Mouse (Mus musculus): ENCODE measurements around the gene Cib1. TPM values are rescaled to one million over a fixed set of nuclear protein-coding genes. Genes with fewer than 3 reads are reported as not detected.

The Cib1 gene
- total and polyA plus RNA-seq, 3 experiments, result 84.5 to 145 TPM; not detected in 1

DNA sequence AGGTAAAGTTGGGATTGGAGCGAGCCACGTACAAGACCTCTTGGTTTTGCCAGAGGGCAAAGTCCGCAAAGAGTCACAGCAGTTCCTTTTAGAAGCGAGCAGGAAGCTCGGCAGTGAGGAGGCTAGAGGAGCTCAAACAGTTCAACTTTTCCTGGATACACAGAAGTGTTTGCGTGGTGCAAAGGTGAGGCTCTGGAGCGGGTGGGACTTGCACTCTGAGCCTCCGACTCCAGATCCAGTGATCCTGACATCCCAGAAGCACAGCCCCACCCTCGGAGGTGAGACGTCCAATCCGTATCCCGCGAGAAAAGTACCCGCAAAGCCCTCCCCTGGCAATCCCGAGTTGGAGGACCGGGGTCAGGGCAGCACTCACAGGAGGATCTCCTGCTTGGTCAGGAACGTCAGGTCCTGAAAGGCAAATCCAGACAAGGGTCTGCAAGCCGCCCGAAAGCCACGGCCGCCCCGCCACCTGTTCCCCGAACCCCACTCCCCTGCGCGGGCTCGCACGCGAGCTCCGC lies 583 bp downstream of the Cib1 start:
- Histone ChIP-seq H3K9ac (ENCODE audit: control insufficient read depth, low read depth, low read length, poor library complexity, severe bottlenecking) (peak overlapping the region; percentile 78), H3K27ac (ENCODE audit: control insufficient read depth, low read depth, low read length) (peak overlapping the region; percentile 27), H3K4me1 (ENCODE audit: control insufficient read depth in 1 of 2, insufficient read depth in 2 of 2, low read length in 2 of 2) (peaks cover 5 to 6% of the 10 kb centered on the region in 2 experiments; a peak in 3 of 4 replicates), H3K79me2 (ENCODE audit: control insufficient read depth, insufficient read depth, low read length, poor library complexity) (peaks cover 10% of the 10 kb centered on the region), H3K27me3 (ENCODE audit: control insufficient read depth in 1 of 2, insufficient read depth in 2 of 2, low read length in 2 of 2) (no peaks in the 10 kb centered on the region), H3K4me3 (ENCODE audit: control insufficient read depth in 1 of 2, insufficient read depth in 1 of 2, low read depth in 2 of 2, low read length in 2 of 2) (peak overlapping the region; percentile 79 to 89), H3K36me3 (ENCODE audit: control insufficient read depth in 1 of 2, insufficient read depth in 2 of 2, low read length in 2 of 2) (peaks cover 0 to 6% of the 10 kb centered on the region in 2 experiments; a peak in 2 of 4 replicates), H3K9me3 (replicated peaks; ENCODE audit: insufficient read depth, low read length) (no peaks in the 10 kb centered on the region)
- TF ChIP-seq NELFE (IDR thresholded peaks at IDR 0.05; ENCODE audit: low read depth, low read length) (no peak), POLR2A (IDR thresholded peaks at IDR 0.05; ENCODE audit: control insufficient read depth in 1 of 2, insufficient read depth in 1 of 2, low read depth in 1 of 2, low read length in 2 of 2, poor library complexity in 1 of 2) (peak in 1 of 2 experiments; percentile 54; a peak in 1 of 4 replicates), TBP (IDR thresholded peaks at IDR 0.05; ENCODE audit: low read depth, low read length) (peak; percentile 28; the same call in 1 of the 2 replicates)
- peak; percentile 73 for DNase-seq (ENCODE audit: low read depth, low spot score)

GRCm38 (mm10) chr7:80230196-80230595 lies 2.4 kb downstream of the Cib1 start:
- Histone ChIP-seq H3K9ac (ENCODE audit: control insufficient read depth, low read depth, low read length, poor library complexity, severe bottlenecking) (no peak overlapping the region), H3K27me3 (ENCODE audit: control insufficient read depth in 1 of 2, insufficient read depth in 2 of 2, low read length in 2 of 2) (no peaks in the 10 kb centered on the region), H3K4me1 (ENCODE audit: control insufficient read depth in 1 of 2, insufficient read depth in 2 of 2, low read length in 2 of 2) (peaks cover 5 to 6% of the 10 kb centered on the region in 2 experiments; a peak in 3 of 4 replicates), H3K27ac (ENCODE audit: control insufficient read depth, low read depth, low read length) (no peak overlapping the region), H3K4me3 (ENCODE audit: control insufficient read depth in 1 of 2, insufficient read depth in 1 of 2, low read depth in 2 of 2, low read length in 2 of 2) (no peak overlapping the region), H3K36me3 (ENCODE audit: control insufficient read depth in 1 of 2, insufficient read depth in 2 of 2, low read length in 2 of 2) (peaks cover 2 to 6% of the 10 kb centered on the region in 2 experiments; a peak in 3 of 4 replicates), H3K9me3 (replicated peaks; ENCODE audit: insufficient read depth, low read length) (no peaks in the 10 kb centered on the region), H3K79me2 (ENCODE audit: control insufficient read depth, insufficient read depth, low read length, poor library complexity) (peaks cover 8% of the 10 kb centered on the region)
- TF ChIP-seq MAZ (IDR thresholded peaks at IDR 0.05; ENCODE audit: low read depth, low read length), result no peak
- TF ChIP-seq SIN3A (IDR thresholded peaks at IDR 0.05; ENCODE audit: low read length), result no peak
- no peak for TF ChIP-seq MAX (IDR thresholded peaks at IDR 0.05; ENCODE audit: low read length)
- DNase-seq (ENCODE audit: low read depth, low spot score), result no peak

- Histone ChIP-seq H3K4me1 (ENCODE audit: control insufficient read depth in 1 of 2, insufficient read depth in 2 of 2, low read length in 2 of 2) (0 out of 4 replicates have a peak, but pooled peaks cover 0 to 5% of the 10 kb centered on the region in 2 experiments), H3K27ac (ENCODE audit: control insufficient read depth, low read depth, low read length) (no peak overlapping the region), H3K36me3 (ENCODE audit: control insufficient read depth in 1 of 2, insufficient read depth in 2 of 2, low read length in 2 of 2) (peaks cover 0 to 2% of the 10 kb centered on the region in 2 experiments; a peak in 2 of 4 replicates)
Measured at GRCm38 (mm10) chr7:80227065-80227464, 5.5 kb downstream of the Cib1 start.

DNA sequence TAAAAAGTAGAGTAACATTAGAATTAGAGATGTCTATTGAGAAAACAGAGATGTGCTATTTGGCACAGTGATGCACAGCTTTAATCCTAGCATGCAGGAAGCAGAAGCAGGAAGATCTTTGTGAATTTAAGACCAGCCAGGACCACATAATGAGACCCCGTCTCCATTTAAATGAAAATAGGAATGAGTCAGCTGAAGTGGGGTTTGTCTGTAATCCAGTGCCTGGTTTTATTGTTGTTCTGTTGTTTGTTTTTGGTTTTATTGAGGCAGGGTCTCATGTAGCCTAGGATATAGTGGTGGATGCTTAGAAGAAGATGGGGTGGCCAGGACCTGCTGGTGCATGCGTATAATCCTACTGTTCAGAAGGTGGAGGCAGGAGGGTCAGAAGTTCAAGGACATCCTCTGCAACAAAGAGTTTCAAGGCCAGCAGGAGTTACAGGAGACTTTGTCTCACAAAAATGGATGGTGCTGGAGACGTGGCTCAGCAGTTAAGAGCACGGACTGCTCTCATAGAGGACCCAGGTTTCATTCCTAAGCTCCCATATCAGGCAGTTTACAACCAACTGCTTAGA lies 11.3 kb downstream of the Cib1 start:
- Histone ChIP-seq H3K4me1 (ENCODE audit: control insufficient read depth in 1 of 2, insufficient read depth in 2 of 2, low read length in 2 of 2) (no peaks in the 10 kb centered on the region), H3K4me3 (ENCODE audit: control insufficient read depth in 1 of 2, insufficient read depth in 1 of 2, low read depth in 2 of 2, low read length in 2 of 2) (no peak overlapping the region), H3K9ac (ENCODE audit: control insufficient read depth, low read depth, low read length, poor library complexity, severe bottlenecking) (no peak overlapping the region), H3K79me2 (ENCODE audit: control insufficient read depth, insufficient read depth, low read length, poor library complexity) (no peaks in the 10 kb centered on the region), H3K27me3 (ENCODE audit: control insufficient read depth in 1 of 2, insufficient read depth in 2 of 2, low read length in 2 of 2) (no peaks in the 10 kb centered on the region), H3K27ac (ENCODE audit: control insufficient read depth, low read depth, low read length) (no peak overlapping the region), H3K9me3 (replicated peaks; ENCODE audit: insufficient read depth, low read length) (no peaks in the 10 kb centered on the region), H3K36me3 (ENCODE audit: control insufficient read depth in 1 of 2, insufficient read depth in 2 of 2, low read length in 2 of 2) (peaks cover 0 to 12% of the 10 kb centered on the region in 2 experiments; a peak in 2 of 4 replicates)
- TF ChIP-seq EP300 (IDR thresholded peaks at IDR 0.05; ENCODE audit: low read depth in 1 of 2, low read length in 2 of 2), result no peak
- TF ChIP-seq CHD1 (IDR thresholded peaks at IDR 0.05; ENCODE audit: low read depth, low read length), result no peak
- TF ChIP-seq ETS1 (IDR thresholded peaks at IDR 0.05; ENCODE audit: low read depth, low read length), result no peak
- no peak for TF ChIP-seq NRF1 (IDR thresholded peaks at IDR 0.05; ENCODE audit: insufficient read depth, low read depth, low read length, poor library complexity, severe bottlenecking)
- TF ChIP-seq KAT2A (conservative IDR thresholded peaks at IDR 0.05; ENCODE audit: low read depth, low read length), result no peak
- TF ChIP-seq MYB (IDR thresholded peaks at IDR 0.05; ENCODE audit: low read depth, low read length), result no peak
- no peak for TF ChIP-seq MYC (IDR thresholded peaks at IDR 0.05; ENCODE audit: low read depth, low read length)
- no peak for TF ChIP-seq MAFK (IDR thresholded peaks at IDR 0.05; ENCODE audit: borderline replicate concordance, low read depth, low read length)
- no peak for DNase-seq (ENCODE audit: low read depth, low spot score)

More at GRCm38 (mm10) chr7:80227065-80227464, 5.5 kb downstream of the Cib1 start:
- no peaks in the 10 kb centered on the region for H3K27me3 ChIP-seq (ENCODE audit: control insufficient read depth in 1 of 2, insufficient read depth in 2 of 2, low read length in 2 of 2)
- DNase-seq (ENCODE audit: low read depth, low spot score), result no peak
- no peak overlapping the region for H3K4me3 ChIP-seq (ENCODE audit: control insufficient read depth in 1 of 2, insufficient read depth in 1 of 2, low read depth in 2 of 2, low read length in 2 of 2)
- H3K9ac ChIP-seq (ENCODE audit: control insufficient read depth, low read depth, low read length, poor library complexity, severe bottlenecking), result no peak overlapping the region
- TF ChIP-seq CTCF (IDR thresholded peaks at IDR 0.05 in 2 of 3, conservative IDR thresholded peaks at IDR 0.05 in 1 of 3; ENCODE audit: control insufficient read depth in 1 of 3, insufficient read depth in 1 of 3, low read depth in 2 of 3, low read length in 3 of 3, poor library complexity in 1 of 3, severe bottlenecking in 1 of 3) (peak; percentile 35 to 56 (median 45); a peak in 5 of 6 replicates), TCF12 (IDR thresholded peaks at IDR 0.05; ENCODE audit: low read depth, low read length) (no peak)
- H3K79me2 ChIP-seq (ENCODE audit: control insufficient read depth, insufficient read depth, low read length, poor library complexity), result no peaks in the 10 kb centered on the region
- H3K9me3 ChIP-seq (replicated peaks; ENCODE audit: insufficient read depth, low read length), result no peaks in the 10 kb centered on the region
